Mouse (Mus musculus) spleen, adult 2 months (tissue): ENCODE measurements around the gene Snrpa. TPM values are rescaled to one million over a fixed set of nuclear protein-coding genes. Genes with fewer than 3 reads are reported as not detected.

Source experiments
- DNase-seq, 2 experiments: peaks; one replicate each; pipeline versions ENCODE4 v3.0.0 to v3.0.0-alpha.2; 2012 to 2021; ENCODE audit warnings: low spot score in 2 of 2, low read depth in 1 of 2
- H3K27ac ChIP-seq: fragments of 200-500 bp; 2 replicates; pipeline ENCODE4 v1.5.1; 2012; ENCODE audit warnings: low read length, inconsistent platforms; ENCODE audit not compliant: insufficient read depth
- H3K27me3 ChIP-seq: fragments of 200-500 bp; 2 replicates; pipeline ENCODE4 v1.6.1; 2012; ENCODE audit warnings: mild to moderate bottlenecking, moderate library complexity, low read length, inconsistent platforms; ENCODE audit not compliant: control insufficient read depth, insufficient read depth
- H3K36me3 ChIP-seq: fragments of 200-500 bp; 2 replicates; pipeline ENCODE4 v1.6.1; 2012; ENCODE audit warnings: mild to moderate bottlenecking, low read length, inconsistent platforms; ENCODE audit not compliant: control insufficient read depth, insufficient read depth
- H3K4me1 ChIP-seq: fragments of 200-500 bp; 2 replicates; pipeline ENCODE4 v1.6.1; 2011; ENCODE audit warnings: inconsistent platforms; ENCODE audit not compliant: control insufficient read depth, insufficient read depth, insufficient read length
- H3K4me3 ChIP-seq: fragments of 200-500 bp; 2 replicates; pipeline ENCODE4 v1.5.1; 2011; ENCODE audit warnings: mild to moderate bottlenecking, inconsistent platforms; ENCODE audit not compliant: insufficient read depth, insufficient read length; ENCODE audit errors: extremely low read depth
- CTCF ChIP-seq: fragments of 200-500 bp; IDR thresholded peaks from 2 replicates; pipeline ENCODE4 v1.5.1; 2011; ENCODE audit warnings: mild to moderate bottlenecking, inconsistent platforms; ENCODE audit not compliant: insufficient read depth, insufficient read length, insufficient replicate concordance; ENCODE audit errors: extremely low read depth
- POLR2A ChIP-seq: fragments of 200-500 bp; IDR thresholded peaks from 2 replicates; pipeline ENCODE4 v1.6.1; 2011; ENCODE audit warnings: low read depth, low read length, inconsistent platforms
- WGBS: fragments of 180-500 bp; shearing (Covaris S2); methylation state at CpG from one replicate; pipeline ENCODE4 v1.1.7; 2018; 5-methylcytosine and 5-hydroxymethylcytosine counted together
- polyA plus RNA-seq: library from polyadenylated mRNA; depleted of rRNA; stranded (reverse); fragments of >200 nt; gene quantifications from 2 replicates; pipeline ENCODE4 v1.2.3, GENCODE M21; 2012; rRNA removed

The Snrpa gene
- polyA plus RNA-seq, 1 experiment, result 93.7 TPM

DNA sequence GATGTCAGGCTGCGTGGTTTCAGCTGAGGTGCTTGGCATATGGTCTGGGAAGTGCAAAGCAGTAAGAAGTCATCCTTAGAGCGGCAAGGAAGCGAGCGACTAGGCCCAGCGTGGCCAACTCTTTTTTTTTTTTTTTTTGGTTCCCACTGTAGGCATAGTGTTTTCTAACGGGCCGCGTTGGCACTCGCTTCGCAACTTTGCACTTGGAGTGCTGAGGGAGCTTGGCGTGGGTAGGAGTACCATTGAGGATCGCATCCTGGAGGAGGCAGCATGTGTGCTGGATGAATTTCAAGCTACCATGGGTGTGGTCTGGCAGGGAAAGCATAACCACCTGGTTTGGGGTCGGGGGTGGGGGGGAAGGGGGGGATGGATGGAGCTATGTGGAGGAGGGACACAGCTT is 40.1 kb downstream of the Snrpa start:
- WGBS, result 89% methylated on average over 13 of the region's 13 CpGs
- Histone ChIP-seq H3K4me3 (no peak overlapping the region), H3K4me1 (peaks cover 5% of the 10 kb centered on the region; the same call in 1 of the 2 replicates), H3K27me3 (no peaks in the 10 kb centered on the region), H3K27ac (no peak overlapping the region), H3K36me3 (peaks cover 16% of the 10 kb centered on the region)
- DNase-seq, result no peak
- TF ChIP-seq POLR2A (no peak), CTCF (no peak)

DNA sequence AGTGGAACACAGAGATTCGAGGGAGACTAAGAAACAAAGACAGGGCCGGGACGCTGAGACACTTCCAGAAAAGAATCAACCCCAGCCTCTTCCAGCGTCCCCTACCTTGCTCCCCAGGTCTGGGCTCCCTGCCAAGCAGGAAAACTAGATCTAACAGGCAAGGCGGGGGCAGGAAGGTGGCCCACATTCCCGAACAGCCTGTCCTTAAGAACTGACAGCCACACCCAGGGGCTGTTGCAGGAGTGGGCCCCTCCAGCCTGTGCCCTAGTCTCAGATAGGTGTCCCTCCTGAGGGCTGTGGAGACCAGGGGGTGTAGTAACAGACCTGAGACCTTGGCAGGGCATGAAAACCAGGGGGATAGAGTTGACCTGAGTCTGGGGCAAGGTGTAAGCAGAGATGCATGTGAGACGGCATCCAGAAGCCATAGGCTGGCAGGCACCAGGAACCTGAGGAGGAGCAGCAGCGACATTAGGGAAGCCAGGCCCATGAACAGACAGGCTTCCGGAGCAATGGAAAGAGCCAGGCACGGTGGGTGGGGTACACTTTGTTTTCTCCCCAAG is 42.8 kb downstream of the Snrpa start, which contains the start of gene Cyp2t4:
TSS of gene Cyp2t4 (plus strand) at position 510 of the 560 bp plus-strand sequence.
- Histone ChIP-seq H3K27me3 (no peaks in the 10 kb centered on the region), H3K27ac (no peak within 1 kb of the TSS), H3K4me1 (no peaks in the 10 kb centered on the region), H3K36me3 (peaks cover 6% of the 10 kb centered on the region), H3K4me3 (no peak within 1 kb of the TSS)
- DNase-seq, result no peak
- TF ChIP-seq CTCF (no peak), POLR2A (no peak)
- WGBS, result 68% methylated on average over 10 of the region's 10 CpGs

Other genes starting within 250 kb of the Snrpa start
- 0.05 TPM in 1 of 2 replicates, not detected in the other for gene Cyp2a12, start 167.2 kb downstream of the Snrpa start, polyA plus RNA-seq
- gene Cyp2f2, start 76.4 kb downstream of the Snrpa start, polyA plus RNA-seq, result 0.12 and 0.34 TPM in 2 replicates
- not detected in 2 replicates for gene Cyp2t4, start 42.6 kb downstream of the Snrpa start, polyA plus RNA-seq
- gene Egln2, start 29.5 kb downstream of the Snrpa start, polyA plus RNA-seq, result 83.0 and 97.5 TPM in 2 replicates
- 78.8 and 111 TPM in 2 replicates for gene Rab4b, start 17.4 kb downstream of the Snrpa start, polyA plus RNA-seq
- not detected in 2 replicates for gene Gm21983, start 15.2 kb downstream of the Snrpa start, polyA plus RNA-seq
- 1.0 and 2.3 TPM in 2 replicates for gene Mia, start 15.1 kb downstream of the Snrpa start, polyA plus RNA-seq
- 9.5 and 12.1 TPM in 2 replicates for gene BC024978, start 490 bp downstream of the Snrpa start, polyA plus RNA-seq
- 5.9 and 7.0 TPM in 2 replicates for gene Itpkc, start 32.4 kb upstream of the Snrpa start, polyA plus RNA-seq
- 28.9 and 36.4 TPM in 2 replicates for gene Coq8b, start 36.8 kb upstream of the Snrpa start, polyA plus RNA-seq
- gene Numbl, start 62.2 kb upstream of the Snrpa start, polyA plus RNA-seq, result 6.1 and 7.6 TPM in 2 replicates
- gene Ltbp4, start 141.4 kb upstream of the Snrpa start, polyA plus RNA-seq, result 157 and 164 TPM in 2 replicates
- gene Shkbp1, start 159.7 kb upstream of the Snrpa start, polyA plus RNA-seq, result 130 and 166 TPM in 2 replicates
- 0.47 and 0.54 TPM in 2 replicates for gene Gm20479, start 161.1 kb upstream of the Snrpa start, polyA plus RNA-seq